Mouse (Mus musculus) spleen, adult 12 weeks (tissue): ENCODE measurements around the gene Zfhx3.

Experiments
- DNase-seq: peaks from one replicate; pipeline ENCODE4 v3.0.0; 2022; ENCODE audit warnings: low spot score

The Zfhx3 gene

GRCm38 (mm10) chr8:108361402-108361801 lies 419.0 kb downstream of the Zfhx3 start:
- no peak for DNase-seq

DNA sequence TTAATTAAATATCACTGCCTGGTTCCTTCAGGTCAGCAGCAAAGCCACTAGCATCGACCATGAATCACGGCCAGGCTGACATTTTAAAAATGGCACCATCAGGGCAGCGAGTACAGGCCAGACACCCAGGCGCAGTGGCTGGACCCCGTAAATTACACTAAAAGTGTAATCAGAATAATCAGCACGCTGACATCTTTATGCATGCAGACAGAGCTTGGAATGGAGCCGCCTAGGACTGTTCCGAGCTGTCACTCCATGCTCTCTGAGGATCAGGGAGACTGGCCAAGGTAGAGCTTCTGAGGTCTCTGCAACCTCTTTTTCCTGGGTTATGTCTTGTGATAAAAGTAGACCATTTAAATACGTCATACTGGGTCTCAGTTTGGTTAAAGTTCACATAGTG lies 420.0 kb downstream of the Zfhx3 start:
- no peak for DNase-seq

DNA sequence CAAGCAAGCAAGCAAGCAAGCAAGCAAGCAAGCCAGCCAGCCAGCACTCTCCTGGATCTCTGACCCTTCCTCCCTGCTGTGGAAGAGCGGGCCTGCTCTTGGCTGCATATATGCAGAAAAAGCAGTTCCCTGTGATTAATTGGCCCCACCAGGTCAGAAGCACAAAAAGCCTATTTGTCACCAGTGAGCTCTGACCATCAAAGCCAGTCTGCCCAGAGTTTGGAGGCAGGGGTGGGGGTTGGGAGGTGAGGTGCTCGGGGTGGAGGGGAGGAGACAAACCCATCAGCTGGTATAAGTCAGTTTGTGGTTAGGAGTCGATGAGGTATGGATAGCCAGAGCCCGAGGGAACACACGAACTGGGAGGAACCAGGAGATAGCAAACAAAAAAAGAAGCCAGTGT lies 421.0 kb downstream of the Zfhx3 start:
- DNase-seq, result no peak

DNA sequence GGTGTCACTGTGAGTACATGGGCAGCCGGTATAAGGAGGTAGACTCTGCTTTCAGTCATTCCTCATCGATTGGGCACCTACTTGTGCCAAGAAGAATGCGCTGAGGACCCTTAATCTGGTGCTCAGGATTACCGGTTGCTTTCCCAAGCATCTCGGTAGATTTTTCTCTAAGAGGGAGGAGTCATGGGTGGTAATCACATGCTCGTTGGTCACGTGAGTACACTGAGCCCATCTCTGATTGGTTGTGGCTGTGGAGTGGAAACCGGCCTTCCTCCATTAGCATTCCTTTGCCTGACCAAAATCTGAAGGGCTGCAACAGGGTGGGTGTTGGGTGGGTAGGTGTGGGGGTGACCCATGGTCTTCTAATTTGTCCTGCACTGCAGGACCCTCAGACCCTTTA lies 421.4 kb downstream of the Zfhx3 start:
- no peak for DNase-seq

DNA sequence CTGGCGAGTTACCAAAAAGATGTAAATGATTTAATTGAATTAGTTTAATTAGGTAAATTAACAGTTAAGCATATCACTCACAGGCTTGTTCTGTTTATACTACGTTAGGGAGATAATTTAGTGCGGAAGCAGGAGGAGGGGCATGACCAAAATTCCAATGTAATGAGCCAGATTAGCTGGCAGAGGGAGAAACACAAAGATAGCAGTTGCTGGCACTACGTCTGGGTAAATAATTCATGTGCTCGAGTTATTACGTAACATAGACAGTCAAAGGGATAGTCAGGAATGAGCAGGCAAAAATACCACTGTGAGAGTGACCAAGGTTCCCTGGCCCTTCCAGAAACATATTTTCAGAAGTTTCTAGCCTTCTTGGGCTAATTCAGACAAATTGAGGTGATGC lies 426.6 kb downstream of the Zfhx3 start:
- no peak for DNase-seq

DNA sequence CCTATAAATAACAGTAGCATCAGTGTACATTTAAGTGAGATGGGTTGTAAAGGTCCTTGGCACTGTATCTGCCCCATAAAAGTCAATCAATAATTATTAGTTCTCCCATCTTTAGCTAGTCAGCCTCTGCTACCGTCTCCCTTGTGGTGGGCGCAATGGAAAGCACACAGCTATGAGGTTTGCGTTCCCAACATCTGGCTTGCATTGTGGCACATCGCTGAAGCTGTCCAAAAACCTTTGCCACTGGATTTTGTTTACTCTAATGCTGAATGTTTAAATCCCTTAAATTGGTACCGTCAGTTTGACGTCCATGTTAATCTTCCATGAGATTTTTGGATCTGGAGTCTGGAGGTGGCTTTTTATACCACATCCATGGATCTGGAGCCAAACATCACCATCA lies 428.3 kb downstream of the Zfhx3 start:
- DNase-seq, result no peak

- no peak for DNase-seq
Measured at GRCm38 (mm10) chr8:108373046-108373445, 430.6 kb downstream of the Zfhx3 start.

DNA sequence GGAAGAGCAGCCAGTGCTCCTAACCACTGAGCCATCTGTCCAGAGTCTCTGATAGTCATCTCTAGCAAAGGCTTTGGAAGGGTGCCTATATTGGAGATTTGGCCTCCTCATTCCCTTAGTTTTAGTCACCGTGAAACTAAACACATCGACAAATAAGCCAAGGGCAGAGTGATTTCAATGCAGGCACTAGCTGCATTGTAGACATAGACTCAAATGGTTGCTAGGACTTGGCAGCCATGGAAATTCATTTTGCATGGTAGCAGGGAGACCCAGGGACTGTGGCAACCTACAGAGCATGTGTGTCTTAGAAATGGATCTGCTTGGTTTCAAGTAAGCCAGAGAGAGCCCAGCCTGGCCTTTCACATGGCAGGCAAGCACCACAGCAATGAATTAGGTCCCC lies 435.6 kb downstream of the Zfhx3 start:
- DNase-seq, result no peak

GRCm38 (mm10) chr8:108383121-108383520 lies 440.7 kb downstream of the Zfhx3 start:
- no peak for DNase-seq

DNA sequence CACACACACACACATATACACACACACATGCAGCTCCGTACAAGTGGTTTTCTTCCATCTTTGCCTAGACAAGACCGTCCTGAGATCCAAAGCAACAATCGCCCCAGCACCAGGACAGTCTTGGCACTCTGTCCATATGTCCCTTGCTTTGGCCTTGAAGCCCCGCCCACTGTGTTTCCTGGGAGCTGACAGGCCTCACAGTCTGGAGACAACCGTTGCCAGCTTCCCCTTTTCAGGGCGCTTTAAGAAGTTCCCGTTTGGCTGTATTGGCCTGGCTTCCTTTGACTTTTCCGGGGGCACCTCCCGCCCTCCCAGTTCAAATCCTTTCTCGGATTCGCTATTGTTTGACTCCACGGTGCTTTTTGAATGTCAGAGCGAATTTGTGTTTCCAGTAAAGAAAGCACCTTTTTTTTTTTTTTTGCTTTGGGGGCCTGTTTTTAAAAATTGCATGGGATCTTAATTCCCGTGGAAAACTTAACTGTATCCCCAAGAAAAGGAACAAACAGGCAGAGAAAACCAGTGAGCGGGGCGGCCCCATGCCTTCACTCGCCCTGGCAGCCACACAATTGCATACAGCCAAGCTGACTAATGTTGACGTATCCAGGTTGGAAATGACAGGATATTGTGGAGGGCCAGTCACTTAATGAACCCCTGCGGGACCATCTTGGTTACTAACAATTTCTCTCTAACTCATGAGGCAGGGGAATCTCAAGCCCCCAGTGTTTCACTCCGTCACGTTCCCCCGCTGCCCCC lies 444.9 kb downstream of the Zfhx3 start:
- no peak for DNase-seq

DNA sequence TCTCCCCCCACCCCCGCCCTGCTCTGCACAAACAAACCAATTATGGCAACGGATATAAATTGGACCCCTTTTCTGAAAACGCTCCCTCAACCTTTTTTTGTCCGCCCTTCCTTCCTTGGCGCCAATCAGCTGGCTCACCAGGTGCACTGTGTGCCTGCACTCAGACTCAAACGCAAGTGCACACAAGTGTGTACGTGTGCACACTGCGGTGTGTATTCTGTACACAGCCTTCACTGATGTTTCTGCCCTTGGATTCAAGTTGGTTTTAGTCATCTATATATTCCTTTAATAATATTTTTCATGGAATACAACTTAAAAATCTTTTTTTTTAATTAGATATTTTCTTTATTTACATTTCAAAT lies 445.4 kb downstream of the Zfhx3 start:
- DNase-seq, result no peak

- DNase-seq, result no peak
Measured at GRCm38 (mm10) chr8:108392909-108393308, 450.5 kb downstream of the Zfhx3 start.

DNA sequence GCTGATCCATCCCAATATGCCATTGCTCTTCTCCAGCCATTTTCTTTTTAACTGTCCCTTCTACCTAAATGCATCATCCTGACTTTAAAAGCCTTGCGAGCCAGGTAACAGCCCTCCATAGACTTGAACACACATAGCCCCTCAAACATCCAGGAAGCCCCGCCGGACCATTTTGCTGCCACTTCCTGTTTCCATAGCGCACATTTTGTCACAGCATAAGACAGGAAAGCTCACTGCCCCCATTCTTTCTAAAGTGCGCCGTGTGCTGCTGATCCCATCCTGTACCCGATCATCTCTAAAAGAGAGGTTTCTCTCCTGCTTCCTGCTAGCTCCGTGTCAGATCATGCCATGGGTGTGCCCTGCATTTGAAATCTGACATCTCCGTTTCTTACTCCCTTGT lies 459.7 kb downstream of the Zfhx3 start:
- DNase-seq, result no peak

- DNase-seq, result no peak
Measured at GRCm38 (mm10) chr8:108406716-108407494, 464.5 kb downstream of the Zfhx3 start.

DNA sequence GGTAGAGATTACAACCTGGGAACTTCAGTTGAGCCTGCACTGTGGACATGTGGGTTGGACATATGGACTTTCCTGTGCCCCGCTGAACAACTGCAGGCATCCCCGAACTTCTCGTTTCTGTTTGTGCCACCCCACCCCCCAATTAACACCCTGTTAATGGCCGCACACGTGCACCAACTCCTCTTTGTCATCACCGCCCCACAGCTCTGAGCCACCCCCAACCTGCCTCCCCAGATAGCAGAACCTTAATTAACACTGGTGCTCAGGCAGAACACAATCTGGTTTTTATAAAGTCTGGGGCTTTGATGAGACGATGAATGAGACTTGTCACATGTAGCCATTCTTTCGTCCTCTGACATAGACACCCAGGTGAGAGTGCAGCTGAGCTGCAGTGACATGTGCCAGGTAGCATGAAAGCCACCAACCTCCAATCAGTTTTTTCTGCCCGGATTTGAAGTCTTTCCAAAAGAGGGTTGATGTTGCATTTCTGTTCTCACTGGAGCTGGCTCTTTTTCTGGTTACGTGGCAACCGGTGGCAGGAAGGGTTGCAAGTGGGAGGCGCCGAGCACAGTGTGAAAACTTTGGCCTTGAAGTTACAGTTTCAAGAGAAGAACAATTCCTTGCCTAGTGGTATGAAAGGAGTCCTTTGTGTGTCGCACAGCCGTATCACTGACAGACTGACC lies 476.9 kb downstream of the Zfhx3 start:
- DNase-seq, result no peak

DNA sequence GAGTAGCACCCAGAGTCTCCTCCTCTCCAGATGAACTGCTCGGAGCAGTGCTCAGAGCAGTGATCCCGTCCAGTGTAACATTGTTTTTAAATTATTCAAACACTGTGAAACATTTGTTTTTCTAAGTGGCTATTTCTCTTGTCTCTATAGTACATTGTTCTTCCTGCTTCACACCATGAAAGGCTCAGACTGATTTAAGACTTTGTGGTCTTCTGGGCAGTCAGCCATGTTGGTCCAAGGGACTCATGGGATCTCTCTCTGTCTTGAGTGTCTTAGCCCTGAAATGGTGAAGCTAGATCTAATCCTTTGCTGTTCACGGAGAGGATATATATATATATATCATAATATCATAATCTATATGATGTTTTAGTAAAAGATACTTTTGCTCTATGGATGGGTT lies 480.1 kb downstream of the Zfhx3 start:
- no peak for DNase-seq

- DNase-seq, result no peak
Measured at GRCm38 (mm10) chr8:108424337-108424736, 481.9 kb downstream of the Zfhx3 start.

DNA sequence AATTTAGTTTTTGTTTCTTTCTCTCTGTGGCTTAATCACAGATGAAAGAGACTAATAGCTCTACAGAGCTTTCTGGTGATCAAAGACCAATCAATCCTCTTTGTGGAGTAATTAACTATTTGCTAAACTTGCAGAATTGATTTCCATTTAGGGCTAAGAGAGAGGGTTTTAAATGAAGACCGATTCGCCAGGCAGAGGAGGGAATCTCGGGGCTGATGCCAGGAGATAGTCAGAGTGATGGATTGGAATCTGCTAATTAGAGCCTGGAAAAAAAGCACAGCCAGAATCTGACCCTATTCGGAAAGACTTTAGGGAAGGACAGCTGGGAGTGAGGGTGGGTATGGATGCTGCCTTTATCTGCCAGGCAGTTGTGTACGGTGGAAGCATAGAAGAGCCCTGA lies 490.9 kb downstream of the Zfhx3 start:
- no peak for DNase-seq

GRCm38 (mm10) chr8:108434510-108434909 lies 492.1 kb downstream of the Zfhx3 start:
- no peak for DNase-seq

GRCm38 (mm10) chr8:108436336-108436735 lies 493.9 kb downstream of the Zfhx3 start:
- no peak for DNase-seq

- DNase-seq, result no peak
Measured at GRCm38 (mm10) chr8:108437316-108437830, 494.9 kb downstream of the Zfhx3 start.

DNA sequence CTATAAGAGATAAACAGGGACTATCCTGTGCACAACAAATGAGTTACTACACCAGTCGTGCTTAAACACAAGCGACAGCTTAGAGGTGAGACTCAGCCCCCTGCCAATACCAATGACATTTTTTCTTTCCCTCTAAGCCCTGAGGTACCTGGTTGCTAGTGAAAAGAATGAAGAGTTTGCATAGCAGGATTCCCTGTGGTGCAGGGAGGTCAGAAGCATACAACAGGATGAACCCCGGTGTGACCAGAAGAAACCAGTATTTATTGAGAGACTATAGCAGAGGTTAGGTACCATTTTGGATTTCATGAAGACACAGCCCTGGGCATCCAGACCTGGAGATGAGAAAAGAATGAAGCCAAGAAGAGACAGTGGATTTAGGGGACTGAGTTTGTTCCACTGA lies 498.0 kb downstream of the Zfhx3 start:
- no peak for DNase-seq

DNA sequence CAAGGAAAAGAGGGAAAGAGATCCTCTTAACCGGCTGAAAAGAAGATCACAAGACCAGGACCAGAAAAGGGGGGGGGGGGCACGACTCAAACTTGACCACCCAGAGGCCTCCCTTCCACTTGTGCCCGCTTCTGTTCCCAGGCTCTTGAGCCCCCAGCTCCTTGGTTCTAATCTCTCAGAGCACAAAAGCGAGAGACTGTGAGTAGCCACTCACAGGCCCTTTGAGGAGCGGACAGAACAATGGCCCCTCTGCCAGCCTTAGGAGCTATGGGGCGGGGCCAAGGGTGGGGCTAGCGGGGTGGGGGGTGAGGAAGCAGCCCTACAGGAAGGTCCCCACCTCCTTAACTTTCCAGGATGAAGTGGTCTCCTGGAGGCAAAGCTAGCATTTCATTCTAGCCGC lies 508.4 kb downstream of the Zfhx3 start:
- DNase-seq, result no peak
